Mouse (Mus musculus): ENCODE results near the gene Ttll10.

DNA sequence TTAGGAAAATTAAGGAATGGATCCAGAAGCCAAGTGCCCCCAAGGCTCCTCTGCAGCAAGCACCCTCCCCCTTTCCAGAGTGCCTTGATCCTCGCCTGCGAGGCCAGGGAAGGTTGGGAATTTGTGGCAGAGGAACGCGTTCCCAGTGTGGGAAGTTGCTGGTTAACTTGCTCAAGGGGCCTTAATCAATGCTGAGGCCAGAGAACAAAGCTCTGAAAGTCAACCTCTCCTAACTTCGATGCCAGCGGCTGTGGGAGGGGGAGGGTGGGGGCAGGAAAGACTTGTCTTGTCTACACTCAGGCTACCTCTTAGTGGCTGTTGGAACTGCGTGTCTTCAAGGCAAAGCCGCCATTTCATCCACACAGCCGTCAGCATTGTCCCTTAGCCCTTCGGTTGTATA, 1.5 kb downstream of the Ttll10 start:
- TF ChIP-seq POLR2A (IDR thresholded peaks at IDR 0.05; ENCODE audit: borderline replicate concordance, extremely low read depth, low read depth, low read length) (no peak), CTCF (IDR thresholded peaks at IDR 0.05; ENCODE audit: insufficient read depth, low read length) (no peak)

Data from lung, adult 2 months (tissue).